Comparison of ENCODE assay signal across 14 mouse cellular contexts in the genomic region with DNA sequence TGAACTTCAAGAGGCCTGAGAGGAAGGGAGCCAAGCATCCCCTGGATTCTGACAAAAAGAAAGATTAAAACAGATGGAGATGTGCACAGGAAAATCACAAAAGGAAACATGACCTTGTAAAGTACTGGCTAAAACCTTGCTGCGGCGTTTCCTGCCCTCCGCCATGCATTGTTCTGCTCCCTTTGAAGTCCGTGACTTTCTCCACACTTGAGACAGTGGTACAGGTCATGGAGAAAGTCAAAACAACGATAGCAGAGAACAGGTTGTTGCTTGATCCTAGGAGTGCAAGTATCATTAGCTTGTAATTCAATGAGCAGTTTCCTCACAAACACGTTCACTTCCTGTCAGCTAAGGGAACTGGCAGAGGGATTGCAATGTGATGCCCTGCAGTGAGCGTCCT.
"Had no signal": no experiment of that assay in that cellular context is flagged by ENCODE, and none has a peak within 500 bp of the region (broad histone marks: within the 10 kb centered on the region; RNA-seq: fewer than 3 reads in every experiment).

No protein-coding gene starts in this region.

- ATAC-seq: midbrain, embryonic 15.5 days had no signal

- H3K9ac ChIP-seq: liver, embryonic 13.5 days; lung, embryonic 15.5 days; midbrain, embryonic 15.5 days; neural tube, embryonic 12.5 days had no signal

- H3K4me1 ChIP-seq: liver, embryonic 13.5 days; lung, embryonic 15.5 days; megakaryocyte, embryonic 14.5 days had no signal

- H3K36me3 ChIP-seq: liver, embryonic 13.5 days; lung, embryonic 15.5 days; midbrain, embryonic 10.5 days; midbrain, embryonic 15.5 days; neural tube, embryonic 12.5 days had no signal

- H3K4me2 ChIP-seq: liver, embryonic 13.5 days; lung, embryonic 15.5 days; midbrain, embryonic 15.5 days; neural tube, embryonic 12.5 days had no signal

- H3K9me3 ChIP-seq: liver, embryonic 13.5 days; lung, embryonic 15.5 days; midbrain, embryonic 10.5 days; midbrain, embryonic 15.5 days; neural tube, embryonic 12.5 days had no signal

- H3K4me3 ChIP-seq: liver, embryonic 13.5 days; lung, embryonic 15.5 days; megakaryocyte, embryonic 14.5 days; midbrain, embryonic 10.5 days; midbrain, embryonic 15.5 days; neural tube, embryonic 12.5 days had no signal

- DNase-seq: kidney, adult 18-20 months; kidney, adult 9 months; kidney, postnatal 14 days; kidney, postnatal 4 days; liver, embryonic 13.5 days; lung, postnatal 10 days; lung, postnatal 36 days; thymus, adult 18-20 months; thymus, postnatal 4 days had no signal

- H3K27ac ChIP-seq: liver, embryonic 13.5 days; lung, embryonic 15.5 days; midbrain, embryonic 10.5 days; midbrain, embryonic 15.5 days; neural tube, embryonic 12.5 days had no signal

- H3K27me3 ChIP-seq: liver, embryonic 13.5 days; lung, embryonic 15.5 days; megakaryocyte, embryonic 14.5 days; midbrain, embryonic 15.5 days; neural tube, embryonic 12.5 days had no signal
